Mouse (Mus musculus) brain, embryonic 14.5 days (tissue): ENCODE measurements around the gene Dap.

Source experiments
- CTCF ChIP-seq: fragments of 200-500 bp; IDR thresholded peaks from 2 replicates; pipeline ENCODE4 v1.5.1; 2012; ENCODE audit warnings: inconsistent platforms, mild to moderate bottlenecking, moderate library complexity, borderline replicate concordance; ENCODE audit not compliant: insufficient read depth, insufficient read length; ENCODE audit errors: extremely low read depth
- POLR2A ChIP-seq: fragments of 200-500 bp; IDR thresholded peaks from 2 replicates; pipeline ENCODE4 v1.6.1; 2012; ENCODE audit warnings: mild to moderate bottlenecking, inconsistent platforms, borderline replicate concordance; ENCODE audit not compliant: poor library complexity, insufficient read depth, insufficient read length, severe bottlenecking; ENCODE audit errors: extremely low read depth

- no peak for TF ChIP-seq POLR2A
- no peak for TF ChIP-seq CTCF
Observed at GRCm38 (mm10) chr15:31244696-31245445, 20.8 kb downstream of the Dap start.
